Mouse (Mus musculus) left cerebral cortex, postnatal 25 days (tissue): ENCODE measurements around the gene Atg4a-ps. TPM values are rescaled to one million over a fixed set of nuclear protein-coding genes. Genes with fewer than 3 reads are reported as not detected.

Source experiments
- DNase-seq, 2 experiments: peaks; one replicate each; pipeline ENCODE4 v3.0.0; 2022; ENCODE audit warnings: low spot score in 2 of 2, mixed read lengths in 1 of 2
- intact Hi-C: fragments of 180-260 bp; cut with DNase I; formaldehyde crosslinking; loops from one replicate; pipeline ENCODE4 v1.15.1; 2025
- total RNA-seq, 2 experiments: library from RNA; stranded (reverse); gene quantifications; 2 replicates each; pipeline ENCODE4 v1.2.3; 2021

Atg4a-ps gene
- total RNA-seq, 2 experiments from 2014 or later: 1.0 TPM; not detected in 1

DNA sequence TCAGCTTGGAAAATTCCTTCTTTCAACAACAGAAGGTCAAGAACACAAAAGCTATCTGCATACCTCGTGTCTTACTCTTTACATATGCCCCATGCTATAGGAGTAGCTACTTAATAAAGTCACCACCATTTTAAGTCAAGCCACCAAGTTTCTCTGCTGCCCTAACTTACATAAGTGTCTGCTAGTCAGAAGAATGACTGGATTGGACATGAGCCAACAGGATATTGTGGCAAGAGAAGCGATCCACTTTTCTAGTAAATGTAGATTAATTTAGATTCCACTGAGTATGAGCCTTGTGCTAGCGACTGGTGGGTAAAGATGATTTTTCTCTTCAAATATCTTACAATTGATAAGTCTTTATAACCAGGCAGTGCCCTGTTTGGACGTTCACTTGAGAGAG, 12.0 kb downstream of the Atg4a-ps start:
- intact Hi-C loops: no loop called here
- DNase-seq: no peak

DNA sequence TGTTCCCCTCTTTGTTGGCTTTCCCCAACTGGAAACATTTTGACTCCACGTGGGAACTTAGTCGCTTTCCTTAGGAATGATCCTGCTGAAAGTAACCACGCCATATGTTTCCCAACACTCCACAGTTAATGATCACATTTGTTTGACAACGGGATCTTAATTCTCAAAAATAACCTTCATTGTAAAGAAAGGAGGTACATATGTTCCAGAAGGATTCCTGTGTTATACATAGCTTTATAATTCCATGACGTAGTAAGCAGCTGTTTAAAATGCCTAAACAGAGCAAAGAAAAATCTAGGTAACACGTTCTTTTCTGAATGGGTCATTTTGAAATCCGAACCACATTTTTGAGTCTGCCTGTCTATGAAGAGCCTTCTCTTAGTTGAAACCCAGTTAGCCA, 12.7 kb downstream of the Atg4a-ps start:
- intact Hi-C loops: no loop called here

DNA sequence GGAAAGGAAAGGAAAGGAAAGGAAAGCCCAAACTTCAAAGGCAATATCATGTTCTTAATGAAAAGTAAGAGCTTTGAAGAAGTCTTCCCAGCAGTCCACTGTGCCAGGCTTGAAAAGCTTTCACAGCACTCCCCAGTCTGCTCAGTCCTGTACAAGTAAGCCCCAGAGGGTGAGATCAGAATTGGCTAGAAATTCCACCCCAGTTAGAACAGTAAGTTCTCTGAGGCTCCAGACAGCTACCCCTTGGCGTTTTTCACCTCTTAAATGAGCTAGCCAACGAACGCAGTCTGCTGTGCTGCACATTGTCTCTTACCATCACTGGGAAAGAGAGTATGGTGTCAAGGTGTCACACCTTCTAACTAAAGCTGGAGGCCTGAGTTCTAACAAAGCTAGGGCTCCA, 18.2 kb downstream of the Atg4a-ps start:
- intact Hi-C loops: no loop called here
- no peak for DNase-seq

More for the DNA sequence above, 12.7 kb downstream of the Atg4a-ps start:
- DNase-seq: no peak

DNA sequence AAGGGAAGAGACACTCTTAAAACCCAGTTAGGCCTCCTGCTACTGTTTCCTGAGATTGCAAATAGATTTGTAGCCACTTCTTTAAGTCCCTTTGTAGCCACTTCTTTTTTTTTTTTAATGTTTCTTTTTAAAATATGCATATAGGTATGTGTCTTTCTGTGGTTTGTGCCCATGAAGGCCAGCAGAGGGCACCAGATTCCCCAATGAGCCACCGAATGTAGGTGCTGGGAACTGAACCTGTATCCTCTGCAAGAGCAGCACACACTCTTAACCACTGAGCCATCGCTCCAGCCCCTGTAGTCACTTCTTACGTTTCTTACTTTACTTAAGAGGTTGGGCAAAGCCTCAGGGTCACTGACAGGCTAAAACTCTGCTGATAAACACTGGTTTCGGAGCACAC, 19.4 kb downstream of the Atg4a-ps start:
- no peak for DNase-seq
- intact Hi-C loops: no loop called here

DNA sequence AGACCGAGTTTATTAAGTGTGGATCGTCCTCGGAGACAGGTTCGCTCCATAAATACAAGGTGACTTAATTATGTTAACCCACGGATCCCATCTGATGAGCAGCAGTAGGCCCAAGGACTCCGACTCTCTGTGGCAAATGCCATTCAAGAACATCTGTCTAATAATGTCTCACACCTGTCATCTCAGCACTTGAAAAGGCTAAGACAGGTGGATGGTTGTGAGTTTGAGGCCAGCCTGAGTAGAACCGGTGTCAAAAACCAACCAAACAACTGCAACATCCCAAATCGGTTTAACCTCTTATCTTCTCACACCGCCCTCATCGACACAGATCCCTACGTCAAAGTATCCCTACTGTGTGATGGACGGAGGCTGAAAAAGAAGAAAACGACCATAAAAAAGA, 20.7 kb downstream of the Atg4a-ps start:
- intact Hi-C loops: no loop called here
- DNase-seq: no peak

DNA sequence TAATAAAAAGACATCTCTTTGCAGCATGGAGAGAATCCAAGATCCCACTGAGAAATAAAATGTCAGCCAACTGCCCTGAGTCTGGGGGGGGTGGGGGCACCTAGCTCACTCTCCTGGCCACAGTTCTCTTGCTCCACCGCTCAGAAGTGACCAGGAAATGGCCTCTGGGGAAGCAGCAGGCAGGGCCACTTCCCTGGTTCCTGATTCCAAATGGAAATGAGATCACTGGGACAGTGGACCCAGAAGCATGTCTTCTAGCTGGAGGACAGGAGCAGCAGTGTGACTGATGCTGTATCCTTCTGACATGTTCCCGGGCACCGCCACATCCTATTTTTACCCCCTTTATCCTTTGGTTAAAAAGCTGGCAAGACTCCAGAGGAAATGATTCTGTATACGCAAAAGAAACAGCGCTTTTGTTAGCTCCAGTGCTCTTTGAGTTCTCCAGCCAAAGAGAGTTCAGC, 21.2 kb downstream of the Atg4a-ps start:
- intact Hi-C loops: no loop called here
- no peak for DNase-seq

DNA sequence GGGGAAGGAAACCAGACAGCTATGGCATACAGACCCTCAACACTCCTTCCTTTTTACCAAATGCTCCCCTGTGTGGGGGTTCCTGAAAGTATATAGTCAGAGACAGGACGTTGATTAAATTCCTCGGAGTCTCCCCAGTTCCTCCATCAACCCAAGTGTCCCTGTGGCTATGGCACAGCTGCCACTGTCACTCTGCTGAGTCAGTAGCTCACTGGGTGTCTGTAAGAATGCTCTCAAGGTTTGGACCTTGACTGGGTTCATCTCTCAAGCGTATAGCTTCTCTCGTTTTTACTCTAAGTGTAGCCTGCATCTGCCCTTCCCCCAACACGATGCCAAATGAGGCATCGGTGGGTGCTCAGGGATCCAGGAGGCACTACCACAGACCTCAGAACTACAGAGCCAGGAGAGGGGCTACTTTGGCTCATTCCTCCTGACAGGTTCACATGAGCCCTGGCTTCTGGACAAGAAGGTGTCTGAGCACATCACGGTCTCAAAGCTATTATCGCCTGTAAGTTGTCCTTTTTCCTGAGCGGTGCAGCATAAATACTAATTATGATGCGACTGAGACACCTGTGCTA, 21.9 kb downstream of the Atg4a-ps start:
- DNase-seq: no peak
- intact Hi-C loops: no loop called here

DNA sequence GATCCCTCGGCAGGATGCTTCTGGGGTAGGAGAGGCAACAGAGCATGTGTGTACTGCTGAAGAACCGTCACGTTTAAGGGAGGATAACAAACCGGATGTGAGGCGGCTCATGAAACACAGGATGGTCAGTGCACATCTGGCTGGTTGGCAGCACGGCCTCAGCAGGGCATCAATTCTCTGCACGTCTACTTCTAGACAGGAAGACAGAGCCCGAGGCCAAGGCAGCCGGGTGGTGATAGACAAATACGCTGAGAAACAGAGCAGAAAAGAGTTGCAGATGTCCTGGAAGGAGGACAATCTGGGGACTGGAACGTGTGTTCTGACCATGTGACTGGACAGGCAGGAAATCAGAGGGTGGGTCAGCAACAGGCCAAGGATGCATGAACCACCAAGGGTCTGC, 25.8 kb downstream of the Atg4a-ps start:
- no peak for DNase-seq
- intact Hi-C loops: no loop called here

DNA sequence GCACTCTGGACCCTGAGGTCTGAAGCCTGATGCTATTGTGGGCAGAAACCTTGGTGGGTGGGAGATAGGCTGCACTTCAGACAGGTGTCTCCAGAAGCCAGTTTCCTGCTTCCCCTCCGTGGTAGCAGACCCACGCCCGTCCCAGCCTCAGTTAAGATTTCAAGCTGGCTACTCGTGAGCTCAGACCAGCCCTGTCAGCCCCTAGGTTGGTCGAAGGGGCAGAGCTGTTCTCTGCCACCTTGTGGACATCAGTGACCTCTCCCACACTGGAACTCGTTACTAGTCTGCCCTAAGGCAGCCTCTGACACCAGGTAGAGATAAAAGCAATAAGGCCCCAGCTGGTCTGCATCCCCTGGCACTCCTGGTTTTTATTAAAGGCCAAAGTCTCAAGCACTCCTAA, 28.9 kb downstream of the Atg4a-ps start:
- DNase-seq: no peak
- intact Hi-C loops: no loop called here

DNA sequence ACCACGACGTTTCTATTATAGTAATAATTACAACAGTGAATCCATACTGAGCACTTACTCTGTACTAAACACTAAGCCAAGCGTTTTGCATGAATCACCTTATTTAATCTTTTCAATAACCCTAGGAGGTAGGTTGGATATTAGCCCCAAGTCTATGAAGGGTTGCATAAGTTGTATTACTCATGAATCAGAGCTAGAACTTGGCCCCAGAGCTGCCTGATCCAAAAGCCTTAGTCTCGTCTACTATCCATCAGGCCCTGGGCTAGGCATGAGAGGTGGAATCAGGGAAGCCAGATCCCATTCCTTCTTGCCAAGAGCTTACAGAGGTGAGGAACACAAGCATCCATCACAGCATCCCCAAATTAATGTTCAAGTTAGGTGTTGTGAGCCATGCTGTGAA, 30.2 kb downstream of the Atg4a-ps start:
- DNase-seq: no peak
- intact Hi-C loops: no loop called here

DNA sequence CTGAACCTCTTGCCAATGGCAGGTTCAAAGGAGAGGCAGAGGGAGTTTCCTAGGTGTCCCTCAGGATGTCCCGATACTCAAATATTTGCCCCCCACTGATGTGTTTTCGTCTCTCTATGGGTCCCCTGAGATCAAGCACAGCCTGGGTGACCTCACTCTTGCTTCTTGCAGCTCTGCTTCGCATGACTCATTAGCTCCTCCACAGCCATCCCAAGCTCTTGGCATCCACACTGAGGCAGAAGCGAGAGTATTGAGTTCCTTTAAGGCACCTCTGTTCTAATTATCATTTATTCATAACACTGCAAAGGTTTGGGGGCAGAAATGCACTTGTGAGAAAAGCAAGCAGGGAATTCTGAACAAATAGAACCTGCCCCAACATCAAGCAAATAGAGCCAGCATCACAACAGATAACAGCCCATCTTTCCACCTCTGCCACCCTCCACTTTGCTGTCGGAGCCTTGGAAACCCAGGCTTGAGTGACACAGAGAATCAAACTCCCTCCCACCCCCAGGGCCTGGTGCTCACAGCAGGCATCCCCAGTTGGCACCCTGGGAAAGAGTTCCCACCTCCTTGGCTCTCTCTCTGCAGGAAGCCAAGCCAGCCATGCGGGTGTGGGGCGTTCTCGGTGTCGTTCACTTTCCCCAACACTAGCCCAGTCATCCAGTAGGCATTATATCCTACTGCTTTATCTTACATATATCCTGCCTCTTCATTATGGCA, 33.1 kb downstream of the Atg4a-ps start:
- intact Hi-C loops: no loop called here
- peak; percentile 18 to 80 for DNase-seq

DNA sequence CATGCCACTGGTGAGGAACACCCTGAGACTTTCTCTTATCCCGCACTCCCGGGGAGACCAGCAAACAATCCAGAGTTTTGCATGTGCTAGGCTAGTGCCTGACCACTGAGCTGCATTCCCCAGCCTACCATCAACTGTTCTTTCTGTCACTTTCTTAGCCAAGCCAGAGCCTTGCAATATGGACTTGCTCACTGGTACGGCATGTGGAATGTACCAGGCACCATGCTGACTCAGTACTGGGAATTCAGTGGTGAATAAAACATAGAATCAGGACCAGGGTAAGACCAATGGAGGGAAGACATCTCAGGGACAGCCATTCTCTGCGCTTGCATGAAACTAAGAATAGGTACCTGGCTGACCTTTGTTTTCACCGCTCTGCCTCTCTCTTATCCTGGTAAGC, 35.6 kb downstream of the Atg4a-ps start:
- intact Hi-C loops: no loop called here
- no peak for DNase-seq

DNA sequence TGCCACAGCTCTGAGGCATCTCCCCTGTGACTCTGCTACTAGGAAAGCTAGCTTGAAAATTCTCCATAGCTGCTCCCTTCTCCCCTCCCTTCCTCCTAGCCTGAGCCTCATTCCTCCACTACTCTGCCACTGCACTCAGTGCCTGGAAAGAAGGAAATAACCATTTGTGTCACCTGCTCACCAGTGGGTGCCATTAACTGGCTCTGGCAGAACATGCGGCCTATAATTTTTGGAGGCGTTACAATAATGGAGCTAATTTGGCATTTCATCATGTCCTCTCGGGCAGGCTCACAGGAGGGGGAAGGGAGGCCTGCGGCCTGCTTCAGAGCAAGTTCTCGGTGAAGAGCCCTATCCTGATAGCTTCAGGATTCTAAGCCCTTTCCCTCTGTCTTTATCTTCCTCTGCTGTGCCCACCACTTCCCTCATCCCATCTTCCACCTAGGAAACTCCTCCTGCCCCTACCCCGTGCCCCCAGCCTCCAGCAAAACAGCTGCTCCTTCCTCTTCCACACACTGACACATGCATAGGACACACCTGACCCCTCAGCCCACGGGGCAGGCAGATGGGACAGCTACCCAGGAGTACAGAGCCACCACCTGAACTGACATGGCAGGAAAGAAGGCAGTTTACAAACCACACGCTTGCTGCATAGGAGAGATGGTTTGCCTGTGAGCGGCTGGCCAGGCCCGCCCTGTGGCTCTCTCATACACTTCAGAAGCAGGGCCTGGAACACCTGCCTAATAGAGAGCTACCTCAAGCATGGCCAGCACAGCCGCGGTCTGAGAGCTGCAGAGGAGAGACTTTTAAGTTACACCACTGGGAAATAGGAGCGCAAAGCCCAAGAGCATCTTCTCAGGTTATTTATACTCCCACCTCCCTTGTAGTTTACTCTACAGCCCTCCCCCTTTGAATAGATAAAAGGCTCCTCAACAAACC, 38.9 kb downstream of the Atg4a-ps start:
- DNase-seq: no peak
- intact Hi-C loops: no loop called here

DNA sequence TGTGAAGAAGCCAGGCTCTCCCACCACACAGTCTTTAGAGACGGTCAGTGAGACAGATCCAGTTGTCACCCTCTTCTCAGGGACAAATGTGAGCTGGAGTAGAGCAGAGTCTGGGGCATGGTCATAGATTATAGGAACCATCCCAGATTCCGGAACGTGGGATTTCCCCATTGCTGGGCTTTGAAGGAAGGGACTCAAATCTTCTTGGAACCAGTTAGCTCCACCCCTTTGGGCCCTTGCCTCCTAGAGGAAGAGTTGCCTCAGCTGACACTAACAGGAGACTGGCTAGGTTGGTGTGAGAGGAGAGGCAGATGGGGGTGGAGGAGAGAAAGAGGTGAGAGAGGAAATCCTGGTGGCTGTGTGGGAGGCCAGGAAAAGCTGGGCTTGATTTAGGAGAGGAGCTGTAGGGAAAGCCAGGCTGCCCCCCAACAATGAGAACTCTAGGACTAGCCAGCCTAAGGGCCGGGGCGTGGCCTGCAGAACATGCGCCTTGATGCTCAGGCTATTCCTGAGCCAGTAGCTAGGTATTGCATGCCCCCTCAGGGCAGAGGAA, 39.7 kb downstream of the Atg4a-ps start:
- DNase-seq: peak in 1 of 2 experiments; percentile 75

DNA sequence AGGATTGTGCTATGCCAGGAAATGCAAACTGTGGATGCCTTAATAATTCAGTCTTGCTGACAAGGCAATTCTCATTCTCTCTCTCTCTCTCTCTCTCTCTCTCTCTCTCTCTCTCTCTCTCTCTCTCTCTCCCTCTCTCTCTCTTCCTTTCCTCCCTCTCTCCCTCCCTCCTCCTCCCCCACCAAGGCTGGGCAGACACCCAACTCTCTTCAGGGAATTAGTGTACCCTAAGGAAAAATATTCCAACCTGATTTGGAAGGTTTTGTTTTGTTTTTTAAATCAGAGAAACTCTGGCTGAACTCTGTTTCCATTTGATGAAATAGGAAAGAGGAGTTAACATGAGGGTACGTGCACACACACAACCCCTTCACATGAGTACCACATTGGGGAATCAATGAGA, 44.3 kb downstream of the Atg4a-ps start:
- no peak for DNase-seq
- intact Hi-C loops: no loop called here

More for the DNA sequence above, 39.7 kb downstream of the Atg4a-ps start:
- intact Hi-C loops: no loop called here

DNA sequence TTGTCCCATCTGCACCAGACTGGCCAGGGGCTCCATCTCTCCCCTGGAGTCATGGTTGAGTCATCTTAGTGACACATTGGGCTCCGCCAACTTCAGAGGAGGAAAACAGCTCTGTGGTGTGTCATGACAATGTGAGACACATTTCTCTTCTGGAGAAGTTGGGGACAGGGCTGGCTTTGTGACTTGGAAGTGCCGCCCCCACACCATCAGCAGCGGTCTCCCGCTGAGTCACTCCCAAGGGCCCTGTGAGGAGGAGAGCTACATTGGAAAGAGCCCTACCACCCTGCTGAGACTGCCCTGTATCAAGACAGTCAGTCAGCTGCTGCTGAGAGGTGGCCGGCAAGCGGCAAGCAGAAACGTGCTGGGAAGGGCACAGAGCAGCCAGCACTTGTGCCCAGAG, 44.9 kb downstream of the Atg4a-ps start:
- intact Hi-C loops: no loop called here
- DNase-seq: peak; percentile 47 to 89

DNA sequence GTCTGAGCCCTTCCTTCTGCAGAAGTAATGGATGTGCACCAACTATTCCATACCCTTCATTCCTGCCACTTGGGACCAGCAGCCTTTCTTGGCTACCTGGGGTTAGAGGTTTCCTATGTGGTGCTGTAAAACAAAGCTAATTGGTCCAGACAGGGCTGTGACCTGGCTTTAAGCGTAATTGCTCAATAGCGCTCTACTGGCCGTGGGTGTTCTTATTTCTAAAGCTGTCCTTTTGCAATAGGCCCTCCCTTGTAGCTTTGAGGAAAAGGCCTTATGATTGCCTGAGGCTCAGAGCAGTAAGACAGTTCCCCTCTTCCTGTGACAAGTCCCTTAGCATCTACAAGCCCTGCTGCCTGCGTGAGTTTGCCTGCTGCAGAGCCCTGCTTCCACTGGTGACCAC, 48.3 kb downstream of the Atg4a-ps start:
- intact Hi-C loops: no loop called here
- no peak for DNase-seq

DNA sequence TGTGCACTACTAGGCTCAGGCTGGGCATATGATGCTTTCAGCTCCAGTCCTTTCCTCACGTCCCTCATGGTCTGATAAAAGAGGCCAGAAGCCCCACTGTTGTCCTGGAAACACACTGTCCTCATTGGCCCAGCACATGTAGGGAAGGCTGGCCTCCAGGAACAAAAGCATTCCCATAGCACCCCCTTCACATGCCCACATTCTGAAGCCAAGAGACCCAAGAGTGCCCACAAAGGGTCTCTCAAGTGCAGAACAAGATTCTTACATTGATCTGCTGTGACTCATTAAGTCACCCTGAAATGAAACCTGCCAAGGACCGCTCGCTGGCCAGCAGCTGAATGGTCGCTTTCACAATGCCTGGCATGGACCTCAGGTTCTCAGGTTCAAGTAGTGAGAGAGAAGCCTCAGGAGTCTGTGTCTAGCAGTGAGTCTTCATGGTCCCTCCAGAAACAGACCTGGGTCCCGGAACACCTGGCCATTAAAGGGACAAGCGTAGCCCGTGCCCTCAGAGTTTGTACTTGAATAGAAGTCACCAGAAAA, 50.5 kb downstream of the Atg4a-ps start:
- intact Hi-C loops: no loop called here
- no peak for DNase-seq
